Mouse (Mus musculus): Measurements from ENCODE around the gene Cux1. TPM values are rescaled to one million over a fixed set of nuclear protein-coding genes. Genes with fewer than 3 reads are reported as not detected.

The Cux1 gene
- polyA plus RNA-seq, 1 experiment = 68.0 TPM

GRCm38 (mm10) chr5:136459901-136460300 lies 107.4 kb downstream of the Cux1 start:
- no peak for TF ChIP-seq CTCF (IDR thresholded peaks at IDR 0.05; ENCODE audit: extremely low read depth, insufficient read depth, low read length)
- TF ChIP-seq POLR2A (IDR thresholded peaks at IDR 0.05; ENCODE audit: extremely low read depth, insufficient read depth, low read length) = no peak
- H3K4me3 ChIP-seq (ENCODE audit: insufficient read depth, low read length) = no peak overlapping the region
- H3K4me1 ChIP-seq (ENCODE audit: control insufficient read depth, insufficient read depth, low read length) = peaks cover 8% of the 10 kb centered on the region
- no peak overlapping the region for H3K27ac ChIP-seq (ENCODE audit: insufficient read depth, low read length)

DNA sequence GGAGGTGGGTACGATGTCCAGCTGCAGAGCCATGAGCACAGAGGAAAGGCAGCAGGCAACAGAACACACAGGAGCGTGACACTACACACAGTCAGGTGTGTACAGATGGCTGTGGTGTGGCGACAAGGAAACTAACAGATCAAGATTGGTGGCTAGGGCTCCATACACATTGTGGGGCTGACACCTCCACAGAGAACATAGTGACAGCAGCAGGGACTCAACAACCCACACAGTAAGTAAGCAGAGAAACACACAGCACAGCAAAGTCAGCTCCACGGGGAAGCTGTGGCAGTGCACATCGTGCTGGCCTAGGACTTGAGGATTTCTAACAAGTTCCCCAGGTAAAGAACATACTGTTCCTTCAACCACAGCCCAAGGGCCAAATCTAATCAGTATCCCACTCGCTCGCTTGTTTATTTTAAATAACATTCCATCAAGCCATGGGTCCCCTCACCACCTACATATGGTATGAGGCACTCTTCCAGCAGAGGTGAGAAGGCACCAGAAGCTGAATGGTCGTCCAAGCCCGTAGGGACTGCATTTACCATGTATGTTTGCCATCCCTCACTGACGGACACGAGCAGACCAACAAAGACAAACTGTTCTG lies 108.3 kb downstream of the Cux1 start:
- TF ChIP-seq POLR2A (IDR thresholded peaks at IDR 0.05; ENCODE audit: extremely low read depth, insufficient read depth, low read length) (no peak), CTCF (IDR thresholded peaks at IDR 0.05; ENCODE audit: extremely low read depth, insufficient read depth, low read length) (no peak)
- Histone ChIP-seq H3K27ac (ENCODE audit: insufficient read depth, low read length) (no peak overlapping the region), H3K4me1 (ENCODE audit: control insufficient read depth, insufficient read depth, low read length) (peaks cover 8% of the 10 kb centered on the region), H3K4me3 (ENCODE audit: insufficient read depth, low read length) (no peak overlapping the region)

DNA sequence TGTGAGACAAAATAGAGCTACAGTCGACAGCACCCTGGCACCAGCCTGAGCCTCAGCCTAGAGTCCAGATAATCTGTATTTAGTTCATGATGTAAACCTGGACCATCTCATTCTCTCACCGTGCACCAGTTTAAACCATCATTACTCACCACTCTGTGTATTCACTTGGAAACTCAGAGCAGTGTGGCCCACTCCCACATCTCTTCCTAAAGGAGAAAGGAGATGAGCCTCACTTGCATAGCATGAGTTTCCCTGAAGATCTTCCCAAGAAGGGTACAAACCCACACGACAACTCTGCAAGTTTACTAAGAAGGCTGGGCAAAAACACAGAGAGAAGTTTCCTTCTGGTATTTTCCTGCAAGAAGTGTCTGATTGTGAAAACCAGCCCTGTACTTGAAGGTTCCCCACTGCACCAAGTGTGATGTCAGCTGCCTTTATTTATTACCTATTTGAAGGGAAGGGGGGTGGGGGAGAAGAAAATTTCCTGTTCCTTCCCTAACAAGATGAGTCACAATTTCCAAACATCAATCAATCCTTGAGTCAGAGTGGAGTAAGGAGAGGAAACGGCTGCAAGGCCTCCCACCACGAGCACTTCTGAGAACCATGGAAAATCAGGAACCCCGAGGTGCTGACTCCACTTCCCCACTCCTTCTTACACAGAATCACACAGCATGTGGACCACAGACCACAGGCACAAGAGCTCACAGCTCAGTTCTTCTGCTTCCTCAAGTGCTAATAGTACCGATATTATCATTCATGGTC lies 109.0 kb downstream of the Cux1 start:
- TF ChIP-seq POLR2A (IDR thresholded peaks at IDR 0.05; ENCODE audit: extremely low read depth, insufficient read depth, low read length) (no peak), CTCF (IDR thresholded peaks at IDR 0.05; ENCODE audit: extremely low read depth, insufficient read depth, low read length) (no peak)
- Histone ChIP-seq H3K4me3 (ENCODE audit: insufficient read depth, low read length) (no peak overlapping the region), H3K27ac (ENCODE audit: insufficient read depth, low read length) (0 out of 2 replicates have a peak overlapping the region, but pooled peaks have one; percentile 61), H3K4me1 (ENCODE audit: control insufficient read depth, insufficient read depth, low read length) (peaks cover 8% of the 10 kb centered on the region)

DNA sequence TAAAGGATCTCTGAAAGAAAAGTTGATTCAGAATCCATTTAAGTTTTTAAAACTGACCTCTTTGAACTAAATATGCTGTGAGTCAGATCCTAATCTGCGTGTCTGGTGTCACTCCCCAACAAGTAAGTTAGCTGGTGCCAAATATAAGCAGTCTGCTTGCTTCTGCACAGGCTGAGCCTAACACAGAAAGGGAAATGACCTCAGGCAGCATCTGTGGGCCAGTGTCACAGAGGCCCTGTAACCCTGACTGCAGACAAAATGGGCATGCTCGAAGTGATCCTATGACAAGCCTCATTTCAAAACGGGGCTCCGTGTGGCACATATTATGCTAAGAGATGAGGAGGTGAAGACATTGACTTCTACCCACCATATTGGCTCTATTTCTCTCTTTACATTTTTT lies 110.9 kb downstream of the Cux1 start:
- Histone ChIP-seq H3K4me1 (ENCODE audit: control insufficient read depth, insufficient read depth, low read length) (peaks cover 8% of the 10 kb centered on the region), H3K4me3 (ENCODE audit: insufficient read depth, low read length) (no peak overlapping the region), H3K27ac (ENCODE audit: insufficient read depth, low read length) (no peak overlapping the region)
- TF ChIP-seq POLR2A (IDR thresholded peaks at IDR 0.05; ENCODE audit: extremely low read depth, insufficient read depth, low read length) = no peak
- no peak for TF ChIP-seq CTCF (IDR thresholded peaks at IDR 0.05; ENCODE audit: extremely low read depth, insufficient read depth, low read length)

GRCm38 (mm10) chr5:136452681-136453080 lies 114.6 kb downstream of the Cux1 start:
- H3K27ac ChIP-seq (ENCODE audit: insufficient read depth, low read length) = no peak overlapping the region
- TF ChIP-seq CTCF (IDR thresholded peaks at IDR 0.05; ENCODE audit: extremely low read depth, insufficient read depth, low read length) (no peak), POLR2A (IDR thresholded peaks at IDR 0.05; ENCODE audit: extremely low read depth, insufficient read depth, low read length) (no peak)
- H3K4me3 ChIP-seq (ENCODE audit: insufficient read depth, low read length) = no peak overlapping the region
- peaks cover under 1% of the 10 kb centered on the region; the same call in 1 of the 2 replicates for H3K4me1 ChIP-seq (ENCODE audit: control insufficient read depth, insufficient read depth, low read length)

DNA sequence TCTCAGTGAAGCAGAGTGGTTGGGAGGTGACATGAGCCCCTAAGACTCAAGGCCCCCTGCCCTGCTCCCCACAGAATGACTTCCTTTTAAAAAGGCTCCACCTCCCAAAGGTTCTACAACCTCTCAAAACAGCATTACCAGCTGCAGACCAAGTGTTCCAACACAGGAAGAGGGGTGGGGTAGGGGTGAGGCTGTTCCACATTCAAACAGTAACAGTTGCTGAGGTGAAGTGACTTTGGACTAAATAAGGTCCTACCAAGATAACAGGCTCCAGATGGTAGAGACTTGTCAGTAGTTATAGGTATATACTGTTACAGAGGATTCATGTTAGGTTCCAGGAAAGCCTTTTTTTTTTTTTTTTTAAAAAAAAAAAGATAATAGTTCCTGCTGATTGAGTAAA lies 117.5 kb downstream of the Cux1 start:
- Histone ChIP-seq H3K4me1 (ENCODE audit: control insufficient read depth, insufficient read depth, low read length) (no peaks in the 10 kb centered on the region), H3K4me3 (ENCODE audit: insufficient read depth, low read length) (no peak overlapping the region), H3K27ac (ENCODE audit: insufficient read depth, low read length) (no peak overlapping the region)
- TF ChIP-seq POLR2A (IDR thresholded peaks at IDR 0.05; ENCODE audit: extremely low read depth, insufficient read depth, low read length) (no peak), CTCF (IDR thresholded peaks at IDR 0.05; ENCODE audit: extremely low read depth, insufficient read depth, low read length) (no peak)

GRCm38 (mm10) chr5:136445967-136446366 lies 121.3 kb downstream of the Cux1 start:
- Histone ChIP-seq H3K27ac (ENCODE audit: insufficient read depth, low read length) (no peak overlapping the region), H3K4me3 (ENCODE audit: insufficient read depth, low read length) (no peak overlapping the region), H3K4me1 (ENCODE audit: control insufficient read depth, insufficient read depth, low read length) (peaks cover 2% of the 10 kb centered on the region; the same call in 1 of the 2 replicates)
- no peak for TF ChIP-seq POLR2A (IDR thresholded peaks at IDR 0.05; ENCODE audit: extremely low read depth, insufficient read depth, low read length)
- TF ChIP-seq CTCF (IDR thresholded peaks at IDR 0.05; ENCODE audit: extremely low read depth, insufficient read depth, low read length) = no peak

DNA sequence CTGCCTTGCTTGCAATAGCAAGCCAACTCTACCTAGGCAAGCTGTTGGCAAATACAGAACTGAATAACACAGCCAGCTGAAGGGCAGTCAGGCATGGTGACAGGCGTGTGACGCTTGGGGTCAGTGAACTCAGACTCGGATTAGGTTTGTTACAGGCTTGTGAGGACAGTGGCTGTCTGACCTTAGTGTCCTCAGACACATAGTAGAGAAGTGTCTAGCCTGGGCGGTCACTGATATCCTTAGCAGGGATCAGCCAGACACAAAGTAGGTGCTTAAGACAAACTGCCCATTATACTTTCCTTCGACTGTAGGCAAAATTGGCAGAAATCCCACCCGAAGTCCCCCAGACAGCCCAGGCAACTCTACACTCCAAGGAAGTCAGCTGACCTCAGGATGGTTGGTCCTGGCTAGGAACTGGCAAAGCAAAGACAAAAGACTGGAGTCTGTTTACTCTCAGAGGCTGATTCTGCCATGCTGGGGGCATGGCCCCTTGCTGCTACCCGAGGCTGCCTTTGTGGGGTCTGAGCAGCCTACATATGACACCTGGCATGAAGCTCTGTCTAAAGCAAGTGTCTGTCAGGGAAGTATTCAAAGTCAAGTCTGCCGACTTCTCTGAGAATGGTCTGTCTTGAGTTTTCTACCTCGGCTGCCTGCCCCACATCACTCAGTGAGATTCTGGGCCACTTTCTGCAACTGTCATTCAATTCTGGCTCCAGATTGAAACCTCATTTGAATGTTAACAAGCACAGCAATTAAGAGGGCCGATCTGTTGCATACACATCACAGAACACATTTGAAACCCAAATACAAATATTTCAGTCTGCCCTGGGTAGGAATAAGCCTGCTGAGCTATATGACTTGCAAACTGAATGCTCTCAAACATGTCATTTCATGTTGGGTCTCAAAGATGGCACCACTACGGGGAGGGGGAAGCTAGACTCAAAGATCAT lies 124.8 kb downstream of the Cux1 start:
- H3K4me3 ChIP-seq (ENCODE audit: insufficient read depth, low read length) = no peak overlapping the region
- no peak for TF ChIP-seq POLR2A (IDR thresholded peaks at IDR 0.05; ENCODE audit: extremely low read depth, insufficient read depth, low read length)
- TF ChIP-seq CTCF (IDR thresholded peaks at IDR 0.05; ENCODE audit: extremely low read depth, insufficient read depth, low read length) = no peak
- no peak overlapping the region for H3K27ac ChIP-seq (ENCODE audit: insufficient read depth, low read length)

DNA sequence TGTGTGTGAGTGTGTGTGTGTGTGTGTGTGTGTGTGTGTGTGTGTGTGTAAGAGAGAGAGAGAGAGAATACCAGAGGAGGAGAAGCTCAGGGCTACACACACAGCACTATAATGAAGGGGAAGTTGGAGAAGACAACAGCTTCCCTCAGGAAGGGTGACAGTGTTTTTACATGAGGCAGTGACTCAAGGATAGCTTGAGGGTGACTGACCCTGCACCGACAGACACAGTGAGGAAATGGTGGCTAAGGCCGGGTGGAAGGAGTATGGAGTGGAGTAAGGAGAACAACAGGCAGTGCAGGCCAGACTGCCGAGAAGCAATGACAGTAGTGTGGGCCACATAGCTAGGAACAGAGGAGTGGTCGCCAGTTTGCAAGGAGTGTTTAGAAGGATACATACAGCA lies 137.6 kb downstream of the Cux1 start:
- Histone ChIP-seq H3K4me3 (ENCODE audit: insufficient read depth, low read length) (no peak overlapping the region), H3K4me1 (ENCODE audit: control insufficient read depth, insufficient read depth, low read length) (peaks cover 16% of the 10 kb centered on the region), H3K27ac (ENCODE audit: insufficient read depth, low read length) (no peak overlapping the region)
- TF ChIP-seq POLR2A (IDR thresholded peaks at IDR 0.05; ENCODE audit: extremely low read depth, insufficient read depth, low read length) (no peak), CTCF (IDR thresholded peaks at IDR 0.05; ENCODE audit: extremely low read depth, insufficient read depth, low read length) (no peak)

More for the DNA sequence above, 124.8 kb downstream of the Cux1 start:
- peaks cover 5% of the 10 kb centered on the region; the same call in 1 of the 2 replicates for H3K4me1 ChIP-seq (ENCODE audit: control insufficient read depth, insufficient read depth, low read length)
